10 mouse cellular contexts compared by ENCODE assay signal in the genomic region with DNA sequence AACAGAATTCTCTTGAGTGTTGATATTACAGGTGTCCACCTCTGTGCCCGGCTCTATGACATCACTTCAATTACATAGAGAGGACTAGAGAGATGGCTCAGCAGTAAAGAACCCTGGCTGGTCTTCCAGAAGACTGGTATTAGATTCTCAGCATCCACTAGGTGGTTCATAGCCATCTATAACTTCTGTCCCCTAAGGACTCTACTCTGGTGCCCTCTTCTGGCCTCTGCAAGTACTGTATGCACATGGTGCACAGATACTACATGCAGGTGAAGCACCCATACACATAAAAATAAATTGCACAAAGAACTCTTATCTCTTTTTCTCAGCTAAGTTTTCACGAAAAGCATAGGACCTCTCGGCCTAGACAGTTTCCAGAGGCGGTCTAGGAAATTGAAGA. TPM values are rescaled to one million over a fixed set of nuclear protein-coding genes. Genes with fewer than 3 reads are reported as not detected.
DNase-seq lines count a peak whose midpoint lies in the region; ATAC-seq and TF ChIP-seq lines count a peak whose summit lies in the region.
"Had no signal": no experiment of that assay in that cellular context is flagged by ENCODE, and none has a peak within 500 bp of the region (broad histone marks: within the 10 kb centered on the region; RNA-seq: fewer than 3 reads in every experiment).

No protein-coding gene starts in this region.

- H3K4me2 ChIP-seq in kidney, postnatal 0 days (ENCODE audit: low read length), result no peak overlapping the region
- H3K4me2 ChIP-seq: embryonic facial prominence, embryonic 15.5 days had no signal

- H3K9me3 ChIP-seq in kidney, postnatal 0 days (replicated peaks; ENCODE audit: low read length), result no peaks in the 10 kb centered on the region
- H3K9me3 ChIP-seq: embryonic facial prominence, embryonic 15.5 days had no signal

- no peak overlapping the region for H3K4me3 ChIP-seq in kidney, postnatal 0 days (replicated peaks; ENCODE audit: low read depth, low read length)
- H3K4me3 ChIP-seq: embryonic facial prominence, embryonic 15.5 days had no signal

- ATAC-seq in kidney, postnatal 0 days (replicated peaks; ENCODE audit: low FRiP score, low read depth), result no peak
- ATAC-seq in granulocyte monocyte progenitor cell, adult 5-6 weeks (replicated peaks; ENCODE audit: poor library complexity, severe bottlenecking), result peak; percentile 47
- ATAC-seq in frontal cortex, adult (ENCODE audit: low TSS enrichment), result no peak

- peaks cover 9% of the 10 kb centered on the region; the same call in 1 of the 2 replicates for H3K36me3 ChIP-seq in kidney, postnatal 0 days (ENCODE audit: insufficient read depth, low read length)
- H3K36me3 ChIP-seq in splenic B cell, adult 2 months (ENCODE audit: control insufficient read depth, insufficient read depth, low read length, poor library complexity, severe bottlenecking), result peaks cover 4% of the 10 kb centered on the region; the same call in 1 of the 2 replicates

- DNase-seq in kidney, postnatal 0 days (ENCODE audit: low spot score), result peak; percentile 14
- DNase-seq in kidney, adult 11 months, result no peak
- peak; percentile 51 for DNase-seq in T-cell, adult 2 months (ENCODE audit: low spot score)
- DNase-seq in splenic B cell, adult 2 months (ENCODE audit: low read depth, low spot score), result peak; percentile 68
- DNase-seq in MN1 (ENCODE audit: low spot score), result no peak
- no peak for DNase-seq in urinary bladder, postnatal 4 days (ENCODE audit: low spot score in 2 of 2)
- DNase-seq: layer of hippocampus, adult 9-11 months had no signal

- no peaks in the 10 kb centered on the region for H3K27me3 ChIP-seq in kidney, postnatal 0 days (ENCODE audit: insufficient read depth, low read length)
- H3K27me3 ChIP-seq in splenic B cell, adult 2 months (ENCODE audit: control insufficient read depth, insufficient read depth, low read length, poor library complexity, severe bottlenecking), result no peaks in the 10 kb centered on the region
- H3K27me3 ChIP-seq: embryonic facial prominence, embryonic 15.5 days had no signal

- no peak overlapping the region for H3K9ac ChIP-seq in kidney, postnatal 0 days (ENCODE audit: low read depth, low read length)
- H3K9ac ChIP-seq: embryonic facial prominence, embryonic 15.5 days had no signal

- H3K4me1 ChIP-seq in kidney, postnatal 0 days (replicated peaks; ENCODE audit: insufficient read depth, low read length), result no peaks in the 10 kb centered on the region
- H3K4me1 ChIP-seq: embryonic facial prominence, embryonic 15.5 days had no signal

- no peak overlapping the region for H3K27ac ChIP-seq in kidney, postnatal 0 days
- H3K27ac ChIP-seq: embryonic facial prominence, embryonic 15.5 days had no signal

- TF ChIP-seq CTCF in kidney, postnatal 0 days (IDR thresholded peaks at IDR 0.05; ENCODE audit: low read depth), result peak; percentile 50

- WGBS in kidney, postnatal 0 days, result 95% methylated on average over 4 of the region's 4 CpGs

RNA-seq across cellular contexts. Expression of gene Rad23b, which starts 14.5 kb away (rescaled TPM):
- polyA plus RNA-seq in kidney, postnatal 0 days (2015; fragmentation: Nextera tagmentation; extraction: Ambion mirVana), result 72.5 and 79.7 TPM in 2 replicates
- 89.4 and 122 TPM in 2 replicates for total RNA-seq in granulocyte monocyte progenitor cell, adult 5-6 weeks (2014; fragmentation: Nextera tagmentation)
- 203 and 269 TPM in 2 replicates for total RNA-seq in granulocyte monocyte progenitor cell, adult 5-6 weeks (2017)

Comparison
In these comparisons a context has a peak if more than half of its experiments do, and no peak if none do; other contexts are left out.
1. DNase-seq: peak in kidney, postnatal 0 days (single experiment), T-cell, adult 2 months (single experiment) and splenic B cell, adult 2 months (single experiment); none in kidney, adult 11 months (single experiment), MN1 (single experiment) and urinary bladder, postnatal 4 days (0 of 2).